Comparison of ENCODE assay signal across 8 mouse cellular contexts in the genomic region with DNA sequence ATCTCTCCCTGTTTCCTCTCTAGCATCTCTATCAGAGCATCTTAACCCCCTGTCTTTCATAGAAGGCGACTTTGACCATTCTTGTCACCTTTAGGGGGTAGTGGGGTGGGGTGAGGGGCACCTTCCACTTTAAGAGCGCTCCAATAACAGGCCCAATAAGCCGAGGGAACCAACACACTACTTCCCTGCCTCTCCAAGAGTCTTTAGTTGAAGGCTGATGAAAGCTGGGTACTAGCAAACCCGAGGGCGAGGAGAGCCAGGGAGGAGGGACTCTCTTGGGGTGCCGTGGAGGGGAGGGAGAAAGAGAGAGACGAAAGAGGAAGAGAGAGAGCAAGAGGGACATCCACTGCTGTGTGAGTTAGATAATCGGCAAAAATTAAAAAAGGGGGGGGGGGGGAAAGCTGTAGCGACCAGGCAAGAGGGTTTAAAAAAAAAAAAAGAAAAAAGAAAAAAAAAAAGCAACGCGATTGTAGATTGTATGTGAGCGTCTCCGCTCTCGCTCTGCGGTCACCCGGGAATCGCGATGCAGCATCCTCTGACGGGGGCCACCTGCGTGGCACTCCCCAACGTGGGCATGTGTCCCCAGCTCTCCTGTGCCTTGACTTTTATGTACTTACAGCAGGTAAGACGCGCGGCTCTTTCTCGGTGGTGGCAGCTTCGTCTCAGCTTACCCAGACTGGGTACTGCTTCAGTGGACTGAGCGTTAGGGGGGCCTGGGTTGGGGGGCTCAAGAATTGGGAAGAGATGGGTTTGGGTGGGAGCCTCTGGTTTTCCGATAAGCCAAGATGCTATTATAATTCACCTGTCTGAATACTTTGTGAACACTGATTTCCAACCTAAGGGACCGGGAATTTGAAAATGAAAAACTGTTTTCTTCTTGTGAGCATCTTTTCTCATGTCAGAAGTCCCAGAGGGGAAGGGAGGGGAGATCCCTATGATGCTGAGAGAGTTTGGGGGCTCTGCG.
DNase-seq lines count a peak whose midpoint lies in the region; ATAC-seq and TF ChIP-seq lines count a peak whose summit lies in the region.

No protein-coding gene starts in this region.

- WGBS in cerebellum, adult 2 months: 18% methylated on average over 29 of the region's 30 CpGs
- WGBS in neural tube, embryonic 11.5 days: 3% methylated on average over 29 of the region's 30 CpGs
- 3% methylated on average over 28 of the region's 30 CpGs for WGBS in intestine, embryonic 14.5 days

- no peak for ATAC-seq in neural tube, embryonic 11.5 days (ENCODE audit: insufficient read depth, low FRiP score, low TSS enrichment)
- no peak for ATAC-seq in intestine, embryonic 14.5 days (replicated peaks; ENCODE audit: low FRiP score, low TSS enrichment, low read depth)

- peak overlapping the region; percentile 53 for H3K4me2 ChIP-seq in neural tube, embryonic 11.5 days (ENCODE audit: low read depth)
- H3K4me2 ChIP-seq in intestine, embryonic 14.5 days (ENCODE audit: low read length): peak overlapping the region; percentile 43

- H3K9ac ChIP-seq in neural tube, embryonic 11.5 days (ENCODE audit: low read length): peak overlapping the region; percentile 57
- no peak overlapping the region for H3K9ac ChIP-seq in intestine, embryonic 14.5 days (ENCODE audit: low read length)

- H3K4me3 ChIP-seq in cerebellum, adult 2 months (replicated peaks; ENCODE audit: insufficient read depth, low read depth, low read length): peak overlapping the region; percentile 48
- peak overlapping the region; percentile 30 for H3K4me3 ChIP-seq in neural tube, embryonic 11.5 days (ENCODE audit: low read depth, low read length)
- H3K4me3 ChIP-seq in intestine, embryonic 14.5 days (ENCODE audit: low read depth, low read length): peak overlapping the region; percentile 10; the same call in 1 of the 2 replicates

- no peak overlapping the region for H3K27ac ChIP-seq in cerebellum, adult 2 months (ENCODE audit: insufficient read depth, low read length)
- H3K27ac ChIP-seq in neural tube, embryonic 11.5 days (ENCODE audit: low read depth, low read length): peak overlapping the region; percentile 56; the same call in 1 of the 2 replicates
- no peak overlapping the region for H3K27ac ChIP-seq in intestine, embryonic 14.5 days (ENCODE audit: low read depth)

- DNase-seq in cerebellum, adult 2 months: peak; percentile 39 to 46
- no peak for DNase-seq in cerebellum, adult 9-10 months
- DNase-seq in neural tube, embryonic 11.5 days (ENCODE audit: low spot score): peak; percentile 53
- no peak for DNase-seq in neural tube, embryonic 10.5 days (ENCODE audit: extremely low spot score, low spot score)
- DNase-seq in intestine, embryonic 14.5 days (ENCODE audit: low spot score): no peak
- DNase-seq in retina, postnatal 1 day: peak; percentile 60
- DNase-seq in adrenal gland, adult 18-20 months (ENCODE audit: low spot score in 2 of 2): no peak
- no peak for DNase-seq in lung, postnatal 14 days

- no peaks in the 10 kb centered on the region for H3K27me3 ChIP-seq in cerebellum, adult 2 months (ENCODE audit: control insufficient read depth, insufficient read depth, low read length)
- H3K27me3 ChIP-seq in neural tube, embryonic 11.5 days (ENCODE audit: control insufficient read depth, insufficient read depth, low read length): peaks cover 10% of the 10 kb centered on the region; the same call in 1 of the 2 replicates
- H3K27me3 ChIP-seq in intestine, embryonic 14.5 days (replicated peaks; ENCODE audit: control insufficient read depth, insufficient read depth, low read length): peaks cover 44% of the 10 kb centered on the region

- no peaks in the 10 kb centered on the region for H3K9me3 ChIP-seq in neural tube, embryonic 11.5 days (ENCODE audit: control insufficient read depth, low read length)
- H3K9me3 ChIP-seq in intestine, embryonic 14.5 days (ENCODE audit: control insufficient read depth, low read length): no peaks in the 10 kb centered on the region

- H3K4me1 ChIP-seq in cerebellum, adult 2 months (ENCODE audit: control insufficient read depth, insufficient read depth, low read length): peaks cover 4% of the 10 kb centered on the region
- no peaks in the 10 kb centered on the region; the same call in 1 of the 2 replicates for H3K4me1 ChIP-seq in neural tube, embryonic 11.5 days (ENCODE audit: control insufficient read depth, insufficient read depth, low read length)
- no peaks in the 10 kb centered on the region; the same call in 1 of the 2 replicates for H3K4me1 ChIP-seq in intestine, embryonic 14.5 days (replicated peaks; ENCODE audit: control insufficient read depth, insufficient read depth, low read length)

- no peak for TF ChIP-seq CTCF in cerebellum, adult 2 months (IDR thresholded peaks at IDR 0.05; ENCODE audit: borderline replicate concordance, insufficient read depth, low read depth, low read length)

- no peak for TF ChIP-seq POLR2A in cerebellum, adult 2 months (IDR thresholded peaks at IDR 0.05; ENCODE audit: borderline replicate concordance, insufficient read depth, low read length)

- no peaks in the 10 kb centered on the region for H3K36me3 ChIP-seq in neural tube, embryonic 11.5 days (ENCODE audit: control insufficient read depth, insufficient read depth, low read length)
- no peaks in the 10 kb centered on the region for H3K36me3 ChIP-seq in intestine, embryonic 14.5 days (ENCODE audit: control insufficient read depth, insufficient read depth, low read length)

Comparison
In these comparisons a context has a peak if more than half of its experiments do, and no peak if none do; other contexts are left out.
1. DNase-seq: peak in cerebellum, adult 2 months (2 of 2), neural tube, embryonic 11.5 days (single experiment) and retina, postnatal 1 day (single experiment); none in cerebellum, adult 9-10 months (single experiment), neural tube, embryonic 10.5 days (single experiment), intestine, embryonic 14.5 days (single experiment), adrenal gland, adult 18-20 months (0 of 2) and lung, postnatal 14 days (single experiment).
2. Peak in every context shown above with its lines, with median percentiles within 50 percentile points of each other: H3K4me3 ChIP-seq.